ENCODE assay signal across 10 mouse cellular contexts in the genomic region with DNA sequence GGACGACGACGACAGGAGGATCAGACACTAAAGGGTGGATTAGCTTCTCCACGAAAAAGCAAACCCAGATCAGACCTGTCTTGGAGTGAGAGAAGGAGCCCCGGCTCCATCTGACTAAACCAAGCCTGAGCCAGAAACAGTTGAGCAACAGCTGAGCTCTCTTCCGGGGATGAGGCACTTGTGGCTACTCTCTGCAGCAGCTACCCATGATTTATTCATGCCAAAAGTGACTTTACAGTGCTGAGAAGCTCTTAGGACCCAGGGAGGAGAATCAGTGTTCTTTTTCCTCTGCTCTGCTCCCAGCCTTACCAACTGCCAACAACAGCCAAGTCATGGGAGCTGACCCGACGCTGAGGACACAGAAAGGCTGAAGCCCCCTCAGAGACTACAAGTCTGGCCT. TPM values are rescaled to one million over a fixed set of nuclear protein-coding genes. Genes with fewer than 3 reads are reported as not detected.
A peak's percentile ranks its signal among the peaks of the same experiment; 100 is the strongest.
DNase-seq lines count a peak whose midpoint lies in the region; ATAC-seq lines count a peak whose summit lies in the region.
"Had no signal": no experiment of that assay in that cellular context is flagged by ENCODE, and none has a peak within 500 bp of the region (broad histone marks: within the 10 kb centered on the region; RNA-seq: fewer than 3 reads in every experiment).

No protein-coding gene starts in this region.

- H3K9me3 ChIP-seq in heart, embryonic 12.5 days (replicated peaks): no peaks in the 10 kb centered on the region
- H3K9me3 ChIP-seq in forebrain, embryonic 16.5 days (ENCODE audit: control insufficient read depth, low read length): no peaks in the 10 kb centered on the region
- H3K9me3 ChIP-seq: hindbrain, embryonic 15.5 days had no signal

- H3K27ac ChIP-seq in heart, embryonic 12.5 days (ENCODE audit: poor library complexity, severe bottlenecking): no peak overlapping the region
- no peak overlapping the region for H3K27ac ChIP-seq in forebrain, embryonic 16.5 days (ENCODE audit: low read length)
- H3K27ac ChIP-seq: hindbrain, embryonic 15.5 days had no signal

- 60% methylated on average over 8 of the region's 8 CpGs for WGBS in heart, embryonic 12.5 days
- WGBS in forebrain, embryonic 16.5 days: 58% methylated on average over 8 of the region's 8 CpGs

- no peaks in the 10 kb centered on the region for H3K4me1 ChIP-seq in heart, embryonic 12.5 days (replicated peaks)
- peaks cover 6% of the 10 kb centered on the region; the same call in 1 of the 2 replicates for H3K4me1 ChIP-seq in forebrain, embryonic 16.5 days (replicated peaks; ENCODE audit: control insufficient read depth, insufficient read depth, low read length)

- ATAC-seq in heart, embryonic 12.5 days (ENCODE audit: insufficient number of reproducible peaks, low FRiP score): no peak
- ATAC-seq in forebrain, embryonic 16.5 days: no peak

- intact Hi-C loops in heart, postnatal 25 days (cut with DNase I): no loop called here

- H3K36me3 ChIP-seq in heart, embryonic 12.5 days: peaks cover 25% of the 10 kb centered on the region
- peaks cover 2% of the 10 kb centered on the region; the same call in 1 of the 2 replicates for H3K36me3 ChIP-seq in forebrain, embryonic 16.5 days (ENCODE audit: control insufficient read depth, insufficient read depth)

- H3K4me3 ChIP-seq in heart, embryonic 12.5 days: no peak overlapping the region
- no peak overlapping the region for H3K4me3 ChIP-seq in forebrain, embryonic 16.5 days (replicated peaks; ENCODE audit: low read length)
- H3K4me3 ChIP-seq: hindbrain, embryonic 15.5 days had no signal

- H3K4me2 ChIP-seq in heart, embryonic 12.5 days: no peak overlapping the region
- H3K4me2 ChIP-seq in forebrain, embryonic 16.5 days (ENCODE audit: low read length): no peak overlapping the region
- H3K4me2 ChIP-seq: hindbrain, embryonic 15.5 days had no signal

- no peak overlapping the region for H3K9ac ChIP-seq in heart, embryonic 12.5 days
- no peak overlapping the region for H3K9ac ChIP-seq in forebrain, embryonic 16.5 days (replicated peaks; ENCODE audit: low read depth, low read length)
- H3K9ac ChIP-seq: hindbrain, embryonic 15.5 days had no signal

- H3K27me3 ChIP-seq in heart, embryonic 12.5 days (replicated peaks): no peaks in the 10 kb centered on the region
- H3K27me3 ChIP-seq in forebrain, embryonic 16.5 days (replicated peaks; ENCODE audit: control insufficient read depth, insufficient read depth, low read length): no peaks in the 10 kb centered on the region
- H3K27me3 ChIP-seq: hindbrain, embryonic 15.5 days had no signal

- DNase-seq in heart, adult 8-10 months (ENCODE audit: low spot score): peak; percentile 26
- DNase-seq in urinary bladder, postnatal 14 days (ENCODE audit: low spot score): peak; percentile 33
- no peak for DNase-seq in urinary bladder, postnatal 10 days (ENCODE audit: low spot score)
- peak; percentile 28 for DNase-seq in heart, postnatal 25 days (ENCODE audit: low spot score)
- no peak for DNase-seq in right cerebral cortex, postnatal 14 days
- DNase-seq in ovary, postnatal 10 days (ENCODE audit: low spot score): no peak
- DNase-seq: right cerebral cortex, adult 18-20 months had no signal

RNA-seq across cellular contexts. Expression of a gene that starts 9.5 kb away (rescaled TPM):
- 10 to 100 TPM; 21.3 to 25.8 (median 24.0) TPM for total RNA-seq in heart, adult 8-10 months (2022)
- polyA plus RNA-seq in heart, embryonic 12.5 days (2016; fragmentation: Nextera tagmentation; extraction: Ambion mirVana): 68.8 and 72.1 TPM in 2 replicates
- 10 to 100 TPM; 27.6 to 30.4 TPM for total RNA-seq in heart, postnatal 25 days (2021)
- polyA plus RNA-seq in forebrain, embryonic 16.5 days (2015; fragmentation: Nextera tagmentation; extraction: Ambion mirVana): 101 and 109 TPM in 2 replicates

RNA-seq across cellular contexts. Expression of a gene that starts 9.5 kb away (rescaled TPM):
- total RNA-seq in heart, adult 8-10 months (2022): 10 to 100 TPM; 63.2 to 72.4 (median 71.0) TPM
- 161 and 176 TPM in 2 replicates for polyA plus RNA-seq in heart, embryonic 12.5 days (2016; fragmentation: Nextera tagmentation; extraction: Ambion mirVana)
- total RNA-seq in heart, postnatal 25 days (2021): 10 to 100 TPM; 62.4 to 64.9 TPM
- polyA plus RNA-seq in forebrain, embryonic 16.5 days (2015; fragmentation: Nextera tagmentation; extraction: Ambion mirVana): 81.1 and 84.3 TPM in 2 replicates

RNA-seq across cellular contexts. Expression of a gene that starts 41.1 kb away (rescaled TPM):
- 1 to 10 TPM; 3.5 to 8.0 (median 4.8) TPM for total RNA-seq in heart, adult 8-10 months (2022)
- 6.4 and 8.1 TPM in 2 replicates for polyA plus RNA-seq in heart, embryonic 12.5 days (2016; fragmentation: Nextera tagmentation; extraction: Ambion mirVana)
- 1 to 10 TPM; 5.3 TPM for total RNA-seq in heart, postnatal 25 days (2021)
- polyA plus RNA-seq in forebrain, embryonic 16.5 days (2015; fragmentation: Nextera tagmentation; extraction: Ambion mirVana): 1.0 and 1.8 TPM in 2 replicates

RNA-seq across cellular contexts. Expression of a gene that starts 47.4 kb away (rescaled TPM):
- total RNA-seq in heart, adult 8-10 months (2022): under 1 TPM; 0.26 to 0.88 (median 0.47) TPM
- 2.4 and 3.0 TPM in 2 replicates for polyA plus RNA-seq in heart, embryonic 12.5 days (2016; fragmentation: Nextera tagmentation; extraction: Ambion mirVana)
- under 1 TPM; 0.59 to 0.83 TPM for total RNA-seq in heart, postnatal 25 days (2021)
- polyA plus RNA-seq in forebrain, embryonic 16.5 days (2015; fragmentation: Nextera tagmentation; extraction: Ambion mirVana): 4.5 and 8.1 TPM in 2 replicates

RNA-seq across cellular contexts. Expression of a gene that starts 56.9 kb away (rescaled TPM):
- total RNA-seq in heart, adult 8-10 months (2022): 100 to 1,000 TPM in 3 of 4 experiments, 10 to 100 TPM in 1; 91.5 to 108 (median 105) TPM
- polyA plus RNA-seq in heart, embryonic 12.5 days (2016; fragmentation: Nextera tagmentation; extraction: Ambion mirVana): 405 and 410 TPM in 2 replicates
- total RNA-seq in heart, postnatal 25 days (2021): 100 to 1,000 TPM; 144 to 157 TPM
- polyA plus RNA-seq in forebrain, embryonic 16.5 days (2015; fragmentation: Nextera tagmentation; extraction: Ambion mirVana): 325 and 326 TPM in 2 replicates

Comparison
In these comparisons a context has a peak if more than half of its experiments do, and no peak if none do; other contexts are left out.
1. DNase-seq: peak in heart, adult 8-10 months (single experiment), urinary bladder, postnatal 14 days (single experiment) and heart, postnatal 25 days (single experiment); none in urinary bladder, postnatal 10 days (single experiment), right cerebral cortex, postnatal 14 days (single experiment) and ovary, postnatal 10 days (single experiment).